Mouse (Mus musculus): ENCODE results near the gene Prss12. TPM values are rescaled to one million over a fixed set of nuclear protein-coding genes. Genes with fewer than 3 reads are reported as not detected.

Prss12 gene
- polyA plus RNA-seq, 1 experiment = 0.30 TPM

- Histone ChIP-seq H3K36me3 (ENCODE audit: control insufficient read depth, insufficient read depth, low read length, poor library complexity, severe bottlenecking) (no peaks in the 10 kb centered on the region), H3K4me1 (ENCODE audit: control insufficient read depth, insufficient read depth, low read length) (no peaks in the 10 kb centered on the region), H3K9ac (ENCODE audit: low read depth, poor library complexity, severe bottlenecking) (no peak overlapping the region), H3K4me3 (ENCODE audit: low read depth, low read length) (no peak overlapping the region), H3K9me3 (replicated peaks; ENCODE audit: control insufficient read depth, insufficient read depth, low read length, poor library complexity, severe bottlenecking) (no peaks in the 10 kb centered on the region), H3K27me3 (ENCODE audit: control insufficient read depth, insufficient read depth, low read length, poor library complexity, severe bottlenecking) (no peaks in the 10 kb centered on the region), H3K27ac (ENCODE audit: insufficient read depth, low read length) (no peak overlapping the region)
- TF ChIP-seq CTCF (IDR thresholded peaks at IDR 0.05; ENCODE audit: low read depth, low read length) = no peak
- TF ChIP-seq POLR2A (IDR thresholded peaks at IDR 0.05; ENCODE audit: insufficient read depth, low read length) = no peak
- no peak for TF ChIP-seq EP300 (IDR thresholded peaks at IDR 0.05; ENCODE audit: insufficient read depth, low read depth, low read length)
These were observed 12.8 kb downstream of the Prss12 start for GRCm38 (mm10) chr3:123459492-123459891.

DNA sequence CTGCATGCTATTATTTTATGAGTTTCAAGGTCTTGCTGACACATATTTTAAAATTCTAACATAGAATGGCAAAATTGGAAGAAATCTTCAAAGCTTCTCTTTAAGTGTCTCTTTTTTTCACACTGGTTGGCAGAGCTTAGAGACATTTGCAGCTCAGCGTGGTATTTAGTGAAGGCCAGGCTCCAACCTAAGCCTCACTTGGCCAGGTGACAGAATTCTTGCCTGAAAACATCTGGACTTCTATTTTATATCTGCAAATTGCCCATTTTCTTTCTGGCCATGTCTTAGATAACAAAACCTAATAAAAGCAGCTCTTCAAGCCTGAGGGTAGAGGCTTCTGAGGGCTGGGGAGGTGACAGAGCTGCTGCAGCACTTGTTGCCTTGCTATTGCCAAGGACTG lies 13.7 kb downstream of the Prss12 start:
- no peak for TF ChIP-seq CTCF (IDR thresholded peaks at IDR 0.05; ENCODE audit: low read depth, low read length)
- no peak for TF ChIP-seq EP300 (IDR thresholded peaks at IDR 0.05; ENCODE audit: insufficient read depth, low read depth, low read length)
- no peak for TF ChIP-seq POLR2A (IDR thresholded peaks at IDR 0.05; ENCODE audit: insufficient read depth, low read length)
- Histone ChIP-seq H3K36me3 (ENCODE audit: control insufficient read depth, insufficient read depth, low read length, poor library complexity, severe bottlenecking) (no peaks in the 10 kb centered on the region), H3K9me3 (replicated peaks; ENCODE audit: control insufficient read depth, insufficient read depth, low read length, poor library complexity, severe bottlenecking) (no peaks in the 10 kb centered on the region), H3K27ac (ENCODE audit: insufficient read depth, low read length) (no peak overlapping the region), H3K27me3 (ENCODE audit: control insufficient read depth, insufficient read depth, low read length, poor library complexity, severe bottlenecking) (no peaks in the 10 kb centered on the region), H3K4me3 (ENCODE audit: low read depth, low read length) (no peak overlapping the region), H3K9ac (ENCODE audit: low read depth, poor library complexity, severe bottlenecking) (no peak overlapping the region), H3K4me1 (ENCODE audit: control insufficient read depth, insufficient read depth, low read length) (no peaks in the 10 kb centered on the region)

GRCm38 (mm10) chr3:123462264-123462663 lies 15.6 kb downstream of the Prss12 start:
- H3K4me1 ChIP-seq (ENCODE audit: control insufficient read depth, insufficient read depth, low read length) = no peaks in the 10 kb centered on the region
- no peak overlapping the region for H3K27ac ChIP-seq (ENCODE audit: insufficient read depth, low read length)
- H3K9ac ChIP-seq (ENCODE audit: low read depth, poor library complexity, severe bottlenecking) = no peak overlapping the region
- H3K9me3 ChIP-seq (replicated peaks; ENCODE audit: control insufficient read depth, insufficient read depth, low read length, poor library complexity, severe bottlenecking) = no peaks in the 10 kb centered on the region
- no peaks in the 10 kb centered on the region for H3K27me3 ChIP-seq (ENCODE audit: control insufficient read depth, insufficient read depth, low read length, poor library complexity, severe bottlenecking)
- H3K4me3 ChIP-seq (ENCODE audit: low read depth, low read length) = no peak overlapping the region
- TF ChIP-seq EP300 (IDR thresholded peaks at IDR 0.05; ENCODE audit: insufficient read depth, low read depth, low read length) (no peak), POLR2A (IDR thresholded peaks at IDR 0.05; ENCODE audit: insufficient read depth, low read length) (no peak), CTCF (IDR thresholded peaks at IDR 0.05; ENCODE audit: low read depth, low read length) (no peak)
- H3K36me3 ChIP-seq (ENCODE audit: control insufficient read depth, insufficient read depth, low read length, poor library complexity, severe bottlenecking) = no peaks in the 10 kb centered on the region

- Histone ChIP-seq H3K36me3 (ENCODE audit: control insufficient read depth, insufficient read depth, low read length, poor library complexity, severe bottlenecking) (no peaks in the 10 kb centered on the region), H3K9ac (ENCODE audit: low read depth, poor library complexity, severe bottlenecking) (no peak overlapping the region), H3K4me3 (ENCODE audit: low read depth, low read length) (no peak overlapping the region), H3K27ac (ENCODE audit: insufficient read depth, low read length) (no peak overlapping the region), H3K27me3 (ENCODE audit: control insufficient read depth, insufficient read depth, low read length, poor library complexity, severe bottlenecking) (no peaks in the 10 kb centered on the region), H3K4me1 (ENCODE audit: control insufficient read depth, insufficient read depth, low read length) (no peaks in the 10 kb centered on the region), H3K9me3 (replicated peaks; ENCODE audit: control insufficient read depth, insufficient read depth, low read length, poor library complexity, severe bottlenecking) (0 out of 2 replicates have a peak, but pooled peaks cover 3% of the 10 kb centered on the region)
- TF ChIP-seq EP300 (IDR thresholded peaks at IDR 0.05; ENCODE audit: insufficient read depth, low read depth, low read length) (no peak), POLR2A (IDR thresholded peaks at IDR 0.05; ENCODE audit: insufficient read depth, low read length) (no peak), CTCF (IDR thresholded peaks at IDR 0.05; ENCODE audit: low read depth, low read length) (no peak)
These were observed 30.1 kb downstream of the Prss12 start for GRCm38 (mm10) chr3:123476833-123477232.

GRCm38 (mm10) chr3:123481266-123481665 lies 34.6 kb downstream of the Prss12 start:
- TF ChIP-seq CTCF (IDR thresholded peaks at IDR 0.05; ENCODE audit: low read depth, low read length) = no peak
- TF ChIP-seq EP300 (IDR thresholded peaks at IDR 0.05; ENCODE audit: insufficient read depth, low read depth, low read length) = no peak
- no peak for TF ChIP-seq POLR2A (IDR thresholded peaks at IDR 0.05; ENCODE audit: insufficient read depth, low read length)
- Histone ChIP-seq H3K36me3 (ENCODE audit: control insufficient read depth, insufficient read depth, low read length, poor library complexity, severe bottlenecking) (no peaks in the 10 kb centered on the region), H3K9me3 (replicated peaks; ENCODE audit: control insufficient read depth, insufficient read depth, low read length, poor library complexity, severe bottlenecking) (no peaks in the 10 kb centered on the region), H3K9ac (ENCODE audit: low read depth, poor library complexity, severe bottlenecking) (no peak overlapping the region), H3K27ac (ENCODE audit: insufficient read depth, low read length) (no peak overlapping the region), H3K4me1 (ENCODE audit: control insufficient read depth, insufficient read depth, low read length) (no peaks in the 10 kb centered on the region), H3K27me3 (ENCODE audit: control insufficient read depth, insufficient read depth, low read length, poor library complexity, severe bottlenecking) (no peaks in the 10 kb centered on the region), H3K4me3 (ENCODE audit: low read depth, low read length) (no peak overlapping the region)

DNA sequence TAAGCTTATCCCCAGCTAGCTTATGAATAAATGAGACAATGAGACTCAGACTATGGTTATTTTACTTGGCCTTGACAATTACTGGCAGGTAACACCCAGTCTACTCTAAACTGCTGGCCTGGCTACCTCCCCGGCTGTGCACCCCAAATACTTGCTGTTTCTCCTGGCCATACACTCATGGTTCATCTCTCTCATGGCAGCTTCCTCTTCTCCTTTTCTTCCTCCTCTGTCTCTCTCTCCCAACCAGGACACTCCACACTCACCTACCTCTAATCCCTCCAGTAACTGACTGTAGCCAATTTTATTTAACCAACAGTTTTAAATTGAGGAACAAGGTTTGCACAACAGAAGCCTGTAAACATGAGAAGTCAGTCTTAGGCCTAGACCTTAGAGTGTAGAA lies 45.1 kb downstream of the Prss12 start:
- TF ChIP-seq POLR2A (IDR thresholded peaks at IDR 0.05; ENCODE audit: insufficient read depth, low read length) = no peak
- TF ChIP-seq CTCF (IDR thresholded peaks at IDR 0.05; ENCODE audit: low read depth, low read length) = no peak
- no peak for TF ChIP-seq EP300 (IDR thresholded peaks at IDR 0.05; ENCODE audit: insufficient read depth, low read depth, low read length)
- Histone ChIP-seq H3K36me3 (ENCODE audit: control insufficient read depth, insufficient read depth, low read length, poor library complexity, severe bottlenecking) (no peaks in the 10 kb centered on the region), H3K27me3 (ENCODE audit: control insufficient read depth, insufficient read depth, low read length, poor library complexity, severe bottlenecking) (no peaks in the 10 kb centered on the region), H3K4me1 (ENCODE audit: control insufficient read depth, insufficient read depth, low read length) (no peaks in the 10 kb centered on the region), H3K9me3 (replicated peaks; ENCODE audit: control insufficient read depth, insufficient read depth, low read length, poor library complexity, severe bottlenecking) (no peaks in the 10 kb centered on the region), H3K9ac (ENCODE audit: low read depth, poor library complexity, severe bottlenecking) (no peak overlapping the region), H3K27ac (ENCODE audit: insufficient read depth, low read length) (no peak overlapping the region), H3K4me3 (ENCODE audit: low read depth, low read length) (no peak overlapping the region)
